Comparison of ENCODE assay signal across 22 mouse cellular contexts in the genomic region with DNA sequence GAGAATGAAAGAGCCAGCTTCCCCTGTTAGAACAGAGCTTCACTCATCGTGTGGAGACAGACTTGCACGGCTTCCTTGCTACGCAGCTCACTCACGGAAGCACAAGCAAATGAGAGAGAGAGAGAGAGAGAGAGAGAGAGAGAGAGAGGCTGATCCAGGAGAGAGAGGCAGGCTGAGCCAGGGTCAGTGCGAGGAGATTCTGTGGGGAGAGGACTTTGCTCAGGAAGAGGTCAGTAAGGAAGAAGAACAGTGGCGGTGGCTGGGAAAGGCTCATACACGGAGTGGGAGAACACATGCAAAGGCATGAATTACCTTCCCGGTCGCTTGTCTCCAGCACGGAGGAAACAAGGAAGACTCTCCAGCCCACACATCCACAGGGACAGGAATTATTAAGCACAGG. TPM values are rescaled to one million over a fixed set of nuclear protein-coding genes. Genes with fewer than 3 reads are reported as not detected.
DNase-seq lines count a peak whose midpoint lies in the region; ATAC-seq and TF ChIP-seq lines count a peak whose summit lies in the region.
"Had no signal": no experiment of that assay in that cellular context is flagged by ENCODE, and none has a peak within 500 bp of the region (broad histone marks: within the 10 kb centered on the region; RNA-seq: fewer than 3 reads in every experiment).

No protein-coding gene starts in this region.

- H3K9ac ChIP-seq in liver, adult 2 months (ENCODE audit: low read depth, low read length), result peak overlapping the region; percentile 12; the same call in 1 of the 2 replicates
- no peak overlapping the region for H3K9ac ChIP-seq in liver, embryonic 11.5 days (ENCODE audit: low read depth, low read length)
- 0 out of 2 replicates have a peak overlapping the region, but pooled peaks have one; percentile 26 for H3K9ac ChIP-seq in intestine, postnatal 0 days (ENCODE audit: low read depth, low read length)
- H3K9ac ChIP-seq: forebrain, embryonic 13.5 days; limb, embryonic 12.5 days; midbrain, embryonic 13.5 days; neural tube, embryonic 12.5 days had no signal

- H3K9me3 ChIP-seq in liver, embryonic 11.5 days (ENCODE audit: control insufficient read depth, low read length), result no peaks in the 10 kb centered on the region
- H3K9me3 ChIP-seq in intestine, postnatal 0 days (ENCODE audit: control insufficient read depth), result no peaks in the 10 kb centered on the region
- H3K9me3 ChIP-seq: forebrain, embryonic 13.5 days; heart, embryonic 10.5 days; limb, embryonic 12.5 days; midbrain, embryonic 13.5 days; neural tube, embryonic 12.5 days had no signal

- no peak for TF ChIP-seq POLR2A in liver, adult 2 months (IDR thresholded peaks at IDR 0.05; ENCODE audit: extremely low read depth, insufficient read depth, low read length)
- TF ChIP-seq POLR2A in small intestine, adult 2 months (IDR thresholded peaks at IDR 0.05; ENCODE audit: low read depth, low read length), result no peak

- WGBS in liver, adult 2 months, result 38% methylated on average over 10 of the region's 10 CpGs
- WGBS in liver, embryonic 11.5 days, result 72% methylated on average over 10 of the region's 10 CpGs
- 47% methylated on average over 10 of the region's 10 CpGs for WGBS in intestine, postnatal 0 days
- WGBS in small intestine, adult 2 months, result 34% methylated on average over 10 of the region's 10 CpGs

- no peak overlapping the region for H3K4me3 ChIP-seq in liver, adult 2 months (ENCODE audit: insufficient read depth, low read depth, low read length)
- no peak overlapping the region for H3K4me3 ChIP-seq in liver, embryonic 11.5 days (ENCODE audit: low read depth, low read length)
- no peak overlapping the region for H3K4me3 ChIP-seq in intestine, postnatal 0 days (ENCODE audit: low read depth, low read length)
- H3K4me3 ChIP-seq in small intestine, adult 2 months (ENCODE audit: low read depth, low read length), result no peak overlapping the region
- H3K4me3 ChIP-seq in left cerebral cortex, adult 2 months, result no peak overlapping the region
- H3K4me3 ChIP-seq: forebrain, embryonic 13.5 days; heart, embryonic 10.5 days; limb, embryonic 12.5 days; midbrain, embryonic 13.5 days; neural tube, embryonic 12.5 days had no signal

- peaks cover 7% of the 10 kb centered on the region; the same call in 1 of the 2 replicates for H3K79me2 ChIP-seq in liver, adult 2 months (ENCODE audit: control insufficient read depth, insufficient read depth, low read length)

- peaks cover 55% of the 10 kb centered on the region for H3K4me1 ChIP-seq in liver, adult 2 months (ENCODE audit: control insufficient read depth, insufficient read depth, low read length)
- H3K4me1 ChIP-seq in liver, embryonic 11.5 days (replicated peaks; ENCODE audit: control insufficient read depth, insufficient read depth, low read length), result peaks cover 21% of the 10 kb centered on the region
- H3K4me1 ChIP-seq in intestine, postnatal 0 days (replicated peaks; ENCODE audit: control insufficient read depth, insufficient read depth, low read length), result peaks cover 14% of the 10 kb centered on the region
- H3K4me1 ChIP-seq in small intestine, adult 2 months (ENCODE audit: control insufficient read depth, insufficient read depth, insufficient read length, low read length), result peaks cover 47% of the 10 kb centered on the region
- H3K4me1 ChIP-seq: forebrain, embryonic 13.5 days; heart, embryonic 10.5 days; limb, embryonic 12.5 days; neural tube, embryonic 12.5 days had no signal

- peak; percentile 57 for DNase-seq in kidney, adult 11 months
- no peak for DNase-seq in kidney, adult 18-20 months
- DNase-seq in liver, adult 2 months (ENCODE audit: extremely low read depth, low read depth, low spot score), result peak; percentile 71
- DNase-seq in liver, embryonic 11.5 days (ENCODE audit: low spot score), result no peak
- DNase-seq in left cerebral cortex, adult 2 months (ENCODE audit: extremely low spot score in 1 of 2, low spot score in 2 of 2), result no peak
- DNase-seq in urinary bladder, adult 18-20 months (ENCODE audit: low spot score in 2 of 2), result no peak
- DNase-seq: adrenal gland, postnatal 25 days; cerebellum, adult 8-10 months; lung, adult 2 months; lung, postnatal 14 days; retina, postnatal 1 day; right cerebral cortex, postnatal 25 days; thymus, postnatal 14 days had no signal

- H3K27ac ChIP-seq in liver, adult 2 months (replicated peaks; ENCODE audit: insufficient read depth, low read depth, low read length), result peak overlapping the region; percentile 59
- no peak overlapping the region for H3K27ac ChIP-seq in liver, embryonic 11.5 days (ENCODE audit: low read depth, low read length)
- peak overlapping the region; percentile 84 for H3K27ac ChIP-seq in intestine, postnatal 0 days (ENCODE audit: low read depth, low read length)
- H3K27ac ChIP-seq in small intestine, adult 2 months (ENCODE audit: insufficient read depth, low read depth, low read length), result peak overlapping the region; percentile 88
- no peak overlapping the region for H3K27ac ChIP-seq in left cerebral cortex, adult 2 months
- H3K27ac ChIP-seq: forebrain, embryonic 13.5 days; heart, embryonic 10.5 days; hindbrain, postnatal 0 days; limb, embryonic 12.5 days; midbrain, embryonic 13.5 days; neural tube, embryonic 12.5 days had no signal

- intact Hi-C loops in left cerebral cortex, adult 2 months (cut with DNase I), result no loop called here

- no peak for TF ChIP-seq CTCF in liver, adult 2 months (IDR thresholded peaks at IDR 0.05; ENCODE audit: low read depth, low read length)
- no peak for TF ChIP-seq CTCF in intestine, postnatal 0 days (IDR thresholded peaks at IDR 0.05; ENCODE audit: low read depth)
- no peak for TF ChIP-seq CTCF in small intestine, adult 2 months (IDR thresholded peaks at IDR 0.05; ENCODE audit: extremely low read depth, insufficient read length, insufficient replicate concordance, low read depth, low read length)
- TF ChIP-seq CTCF in left cerebral cortex, adult 2 months (IDR thresholded peaks at IDR 0.05), result no peak

- H3K4me2 ChIP-seq in liver, embryonic 11.5 days, result no peak overlapping the region
- peak overlapping the region; percentile 21; the same call in 1 of the 2 replicates for H3K4me2 ChIP-seq in intestine, postnatal 0 days (replicated peaks; ENCODE audit: low read depth)
- H3K4me2 ChIP-seq: forebrain, embryonic 13.5 days; limb, embryonic 12.5 days; midbrain, embryonic 13.5 days; neural tube, embryonic 12.5 days had no signal

- ATAC-seq in liver, embryonic 11.5 days (replicated peaks; ENCODE audit: low FRiP score), result no peak
- ATAC-seq in intestine, postnatal 0 days, result no peak
- ATAC-seq: CD4-positive, CD25-positive, alpha-beta regulatory T cell, adult 4 months; forebrain, embryonic 13.5 days; hindbrain, postnatal 0 days; midbrain, embryonic 13.5 days had no signal

- H3K36me3 ChIP-seq in liver, adult 2 months (ENCODE audit: control insufficient read depth, insufficient read depth, low read length), result no peaks in the 10 kb centered on the region
- no peaks in the 10 kb centered on the region for H3K36me3 ChIP-seq in liver, embryonic 11.5 days (ENCODE audit: control insufficient read depth, insufficient read depth, low read length)
- no peaks in the 10 kb centered on the region for H3K36me3 ChIP-seq in intestine, postnatal 0 days (ENCODE audit: control insufficient read depth, insufficient read depth)
- no peaks in the 10 kb centered on the region for H3K36me3 ChIP-seq in small intestine, adult 2 months (ENCODE audit: control insufficient read depth, insufficient read depth, low read length)
- H3K36me3 ChIP-seq: heart, embryonic 10.5 days; limb, embryonic 12.5 days; midbrain, embryonic 13.5 days; neural tube, embryonic 12.5 days had no signal

- H3K27me3 ChIP-seq in liver, adult 2 months (ENCODE audit: control insufficient read depth, insufficient read depth, low read length), result no peaks in the 10 kb centered on the region
- no peaks in the 10 kb centered on the region for H3K27me3 ChIP-seq in liver, embryonic 11.5 days (replicated peaks; ENCODE audit: control insufficient read depth, insufficient read depth, low read length)
- H3K27me3 ChIP-seq in intestine, postnatal 0 days (replicated peaks; ENCODE audit: control insufficient read depth, insufficient read depth, low read length), result no peaks in the 10 kb centered on the region
- no peaks in the 10 kb centered on the region for H3K27me3 ChIP-seq in small intestine, adult 2 months (ENCODE audit: control insufficient read depth, insufficient read depth, low read length)
- H3K27me3 ChIP-seq: forebrain, embryonic 13.5 days; neural tube, embryonic 12.5 days had no signal

RNA-seq across cellular contexts. Expression of a gene that starts 12.4 kb away (rescaled TPM):
- total RNA-seq in liver, adult 2 months (2014; rRNA removed), result 3.8 and 4.8 TPM in 2 replicates
- polyA plus RNA-seq in liver, adult 2 months (2012; rRNA removed), result 0.81 and 1.6 TPM in 2 replicates
- polyA plus RNA-seq in liver, embryonic 11.5 days (2014; fragmentation: Nextera tagmentation; extraction: Ambion mirVana), result 1.4 and 1.8 TPM in 2 replicates
- polyA plus RNA-seq in intestine, postnatal 0 days (2015; fragmentation: Nextera tagmentation; extraction: Ambion mirVana), result 1.6 and 1.8 TPM in 2 replicates
- 0.88 and 1.3 TPM in 2 replicates for polyA plus RNA-seq in small intestine, adult 2 months (2012; rRNA removed)
- 1 to 10 TPM; 1.7 to 1.9 TPM for total RNA-seq in left cerebral cortex, adult 2 months (2021)

RNA-seq across cellular contexts. Expression of a gene that starts 35.3 kb away (rescaled TPM):
- 43.0 and 45.5 TPM in 2 replicates for total RNA-seq in liver, adult 2 months (2014; rRNA removed)
- 144 and 157 TPM in 2 replicates for polyA plus RNA-seq in liver, adult 2 months (2012; rRNA removed)
- 610 and 611 TPM in 2 replicates for polyA plus RNA-seq in liver, embryonic 11.5 days (2014; fragmentation: Nextera tagmentation; extraction: Ambion mirVana)
- polyA plus RNA-seq in intestine, postnatal 0 days (2015; fragmentation: Nextera tagmentation; extraction: Ambion mirVana), result 209 TPM in 2 replicates
- polyA plus RNA-seq in small intestine, adult 2 months (2012; rRNA removed), result 74.3 and 82.0 TPM in 2 replicates
- 10 to 100 TPM; 46.0 to 50.2 TPM for total RNA-seq in left cerebral cortex, adult 2 months (2021)

Comparison
In these comparisons a context has a peak if more than half of its experiments do, and no peak if none do; other contexts are left out.
1. DNase-seq: peak in kidney, adult 11 months (single experiment) and liver, adult 2 months (single experiment); none in kidney, adult 18-20 months (single experiment), liver, embryonic 11.5 days (single experiment), left cerebral cortex, adult 2 months (0 of 2) and urinary bladder, adult 18-20 months (0 of 2).
2. H3K27ac ChIP-seq: peak in liver, adult 2 months (single experiment), intestine, postnatal 0 days (single experiment) and small intestine, adult 2 months (single experiment); none in liver, embryonic 11.5 days (single experiment) and left cerebral cortex, adult 2 months (single experiment).